Mouse (Mus musculus): ENCODE data around the gene Rnf224. TPM values are rescaled to one million over a fixed set of nuclear protein-coding genes. Genes with fewer than 3 reads are reported as not detected.

Rnf224 gene
- polyA plus RNA-seq, 1 experiment = 0.05 TPM

GRCm38 (mm10) chr2:25224492-25224765 lies 12.2 kb downstream of the Rnf224 start, which contains the start of gene Tubb4b:
Tubb4b (minus strand) TSS chr2:25224702.
- no peak for DNase-seq
- 1% methylated on average over 17 of the region's 17 CpGs for WGBS
- no peaks in the 10 kb centered on the region for H3K27me3 ChIP-seq (ENCODE audit: control insufficient read depth, insufficient read depth, low read length)
- 0 out of 2 replicates have a peak, but pooled peaks cover 3% of the 10 kb centered on the region for H3K36me3 ChIP-seq (ENCODE audit: control insufficient read depth, insufficient read depth, low read length)
- H3K4me1 ChIP-seq (replicated peaks; ENCODE audit: control insufficient read depth, insufficient read depth, low read length) = peaks cover 14% of the 10 kb centered on the region
- peak within 1 kb of the TSS; percentile 84 for H3K27ac ChIP-seq (ENCODE audit: control insufficient read depth, insufficient read depth, low read length)
- TF ChIP-seq CTCF (IDR thresholded peaks at IDR 0.05; ENCODE audit: borderline replicate concordance, control insufficient read depth, extremely low read depth, insufficient read depth, low read length, poor library complexity) (no peak), POLR2A (IDR thresholded peaks at IDR 0.05; ENCODE audit: control insufficient read depth, extremely low read depth, insufficient read depth, low read length, poor library complexity) (peak; percentile 97)
- peak within 1 kb of the TSS; percentile 64 for H3K4me3 ChIP-seq (ENCODE audit: control insufficient read depth, insufficient read depth, low read length)

GRCm38 (mm10) chr2:25223681-25224491 lies 12.7 kb downstream of the Rnf224 start:
- 1% methylated on average over 53 of the region's 53 CpGs for WGBS
- DNase-seq = peak; percentile 82
- Histone ChIP-seq H3K27me3 (ENCODE audit: control insufficient read depth, insufficient read depth, low read length) (no peaks in the 10 kb centered on the region), H3K27ac (ENCODE audit: control insufficient read depth, insufficient read depth, low read length) (peak overlapping the region; percentile 68), H3K4me1 (replicated peaks; ENCODE audit: control insufficient read depth, insufficient read depth, low read length) (peaks cover 11% of the 10 kb centered on the region), H3K36me3 (ENCODE audit: control insufficient read depth, insufficient read depth, low read length) (0 out of 2 replicates have a peak, but pooled peaks cover 3% of the 10 kb centered on the region), H3K4me3 (ENCODE audit: control insufficient read depth, insufficient read depth, low read length) (peak overlapping the region; percentile 64)
- no peak for TF ChIP-seq CTCF (IDR thresholded peaks at IDR 0.05; ENCODE audit: borderline replicate concordance, control insufficient read depth, extremely low read depth, insufficient read depth, low read length, poor library complexity)
- no peak for TF ChIP-seq POLR2A (IDR thresholded peaks at IDR 0.05; ENCODE audit: control insufficient read depth, extremely low read depth, insufficient read depth, low read length, poor library complexity)

- H3K4me3 ChIP-seq (ENCODE audit: control insufficient read depth, insufficient read depth, low read length) = no peak overlapping the region
- no peak for DNase-seq
Measured at GRCm38 (mm10) chr2:25221331-25221772, 15.2 kb downstream of the Rnf224 start.

DNA sequence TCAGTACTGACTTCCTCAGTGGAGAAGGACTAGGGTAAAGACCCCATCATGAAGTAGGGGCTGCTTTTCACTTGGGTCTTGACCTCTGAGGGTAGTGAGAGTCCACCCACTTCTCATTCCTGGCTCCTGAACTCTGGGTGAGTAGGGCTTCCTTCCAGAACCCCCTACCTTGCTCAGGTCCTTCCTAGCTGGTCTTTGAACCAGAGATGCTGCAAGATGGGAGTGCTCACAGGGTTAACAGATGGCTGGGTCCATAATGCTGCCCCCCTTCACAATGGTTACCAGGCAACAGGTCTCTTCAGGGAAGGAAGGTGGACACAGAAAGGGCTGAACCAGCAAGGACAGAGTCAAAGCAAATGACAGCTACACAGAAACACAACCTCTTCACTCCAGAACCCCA lies 18.1 kb downstream of the Rnf224 start, which contains the start of gene Fam166a:
Gene Fam166a (plus strand): TSS at position 301 of the 400 bp plus-strand sequence.
- no peak for DNase-seq
- H3K27ac ChIP-seq (ENCODE audit: control insufficient read depth, insufficient read depth, low read length) = no peak within 1 kb of the TSS
- H3K4me3 ChIP-seq (ENCODE audit: control insufficient read depth, insufficient read depth, low read length) = no peak within 1 kb of the TSS
- peaks cover 4% of the 10 kb centered on the region for H3K4me1 ChIP-seq (replicated peaks; ENCODE audit: control insufficient read depth, insufficient read depth, low read length)
- TF ChIP-seq POLR2A (IDR thresholded peaks at IDR 0.05; ENCODE audit: control insufficient read depth, extremely low read depth, insufficient read depth, low read length, poor library complexity) = no peak
- no peak for TF ChIP-seq CTCF (IDR thresholded peaks at IDR 0.05; ENCODE audit: borderline replicate concordance, control insufficient read depth, extremely low read depth, insufficient read depth, low read length, poor library complexity)
- no peaks in the 10 kb centered on the region for H3K27me3 ChIP-seq (ENCODE audit: control insufficient read depth, insufficient read depth, low read length)
- 0 out of 2 replicates have a peak, but pooled peaks cover 3% of the 10 kb centered on the region for H3K36me3 ChIP-seq (ENCODE audit: control insufficient read depth, insufficient read depth, low read length)

More at GRCm38 (mm10) chr2:25221331-25221772, 15.2 kb downstream of the Rnf224 start:
- H3K27ac ChIP-seq (ENCODE audit: control insufficient read depth, insufficient read depth, low read length) = no peak overlapping the region
- peaks cover 9% of the 10 kb centered on the region for H3K4me1 ChIP-seq (replicated peaks; ENCODE audit: control insufficient read depth, insufficient read depth, low read length)
- H3K36me3 ChIP-seq (ENCODE audit: control insufficient read depth, insufficient read depth, low read length) = 0 out of 2 replicates have a peak, but pooled peaks cover 3% of the 10 kb centered on the region
- TF ChIP-seq CTCF (IDR thresholded peaks at IDR 0.05; ENCODE audit: borderline replicate concordance, control insufficient read depth, extremely low read depth, insufficient read depth, low read length, poor library complexity) = no peak
- TF ChIP-seq POLR2A (IDR thresholded peaks at IDR 0.05; ENCODE audit: control insufficient read depth, extremely low read depth, insufficient read depth, low read length, poor library complexity) = no peak
- WGBS = 92% methylated on average over 5 of the region's 5 CpGs
- H3K27me3 ChIP-seq (ENCODE audit: control insufficient read depth, insufficient read depth, low read length) = no peaks in the 10 kb centered on the region

- no peak overlapping the region for H3K27ac ChIP-seq (ENCODE audit: control insufficient read depth, insufficient read depth, low read length)
- DNase-seq = no peak
- TF ChIP-seq CTCF (IDR thresholded peaks at IDR 0.05; ENCODE audit: borderline replicate concordance, control insufficient read depth, extremely low read depth, insufficient read depth, low read length, poor library complexity) = no peak
- no peak for TF ChIP-seq POLR2A (IDR thresholded peaks at IDR 0.05; ENCODE audit: control insufficient read depth, extremely low read depth, insufficient read depth, low read length, poor library complexity)
- 82% methylated on average over 2 of the region's 2 CpGs for WGBS
- no peaks in the 10 kb centered on the region for H3K27me3 ChIP-seq (ENCODE audit: control insufficient read depth, insufficient read depth, low read length)
- no peak overlapping the region for H3K4me3 ChIP-seq (ENCODE audit: control insufficient read depth, insufficient read depth, low read length)
- H3K4me1 ChIP-seq (replicated peaks; ENCODE audit: control insufficient read depth, insufficient read depth, low read length) = no peaks in the 10 kb centered on the region
- 0 out of 2 replicates have a peak, but pooled peaks cover 3% of the 10 kb centered on the region for H3K36me3 ChIP-seq (ENCODE audit: control insufficient read depth, insufficient read depth, low read length)
Measured at GRCm38 (mm10) chr2:25217666-25218065, 18.9 kb downstream of the Rnf224 start.

GRCm38 (mm10) chr2:25214444-25214843 lies 22.1 kb downstream of the Rnf224 start, which contains the start of gene Stpg3:
Stpg3 (minus strand) TSS chr2:25214637.
- Histone ChIP-seq H3K4me1 (replicated peaks; ENCODE audit: control insufficient read depth, insufficient read depth, low read length) (peaks cover 11% of the 10 kb centered on the region), H3K27me3 (ENCODE audit: control insufficient read depth, insufficient read depth, low read length) (no peaks in the 10 kb centered on the region), H3K27ac (ENCODE audit: control insufficient read depth, insufficient read depth, low read length) (no peak within 1 kb of the TSS), H3K4me3 (ENCODE audit: control insufficient read depth, insufficient read depth, low read length) (no peak within 1 kb of the TSS), H3K36me3 (ENCODE audit: control insufficient read depth, insufficient read depth, low read length) (no peaks in the 10 kb centered on the region)
- no peak for DNase-seq
- 87% methylated on average over 3 of the region's 3 CpGs for WGBS
- TF ChIP-seq CTCF (IDR thresholded peaks at IDR 0.05; ENCODE audit: borderline replicate concordance, control insufficient read depth, extremely low read depth, insufficient read depth, low read length, poor library complexity) = no peak
- TF ChIP-seq POLR2A (IDR thresholded peaks at IDR 0.05; ENCODE audit: control insufficient read depth, extremely low read depth, insufficient read depth, low read length, poor library complexity) = no peak
